Mouse (Mus musculus): ENCODE measurements around the gene 1700010B08Rik.

- TF ChIP-seq EP300 (IDR thresholded peaks at IDR 0.05; ENCODE audit: low read depth) (no peak), CTCF (IDR thresholded peaks at IDR 0.05; ENCODE audit: low read depth) (no peak)
These were observed 2.2 kb upstream of the 1700010B08Rik start for GRCm38 (mm10) chr2:173716966-173717365.
